Mouse (Mus musculus): Measurements from ENCODE around the gene Cdk5rap2. TPM values are rescaled to one million over a fixed set of nuclear protein-coding genes. Genes with fewer than 3 reads are reported as not detected.

Cdk5rap2 gene
- polyA plus RNA-seq, 1 experiment from 2014 or later, result 25.1 TPM

GRCm38 (mm10) chr4:70251782-70252181 is 158.5 kb downstream of the Cdk5rap2 start:
- 86% methylated on average over 5 of the region's 5 CpGs for WGBS
- H3K4me3 ChIP-seq (ENCODE audit: low read depth, low read length), result no peak overlapping the region
- no peaks in the 10 kb centered on the region for H3K9me3 ChIP-seq (ENCODE audit: low read depth, low read length)
- no peak overlapping the region for H3K27ac ChIP-seq (ENCODE audit: low read depth)
- ATAC-seq (ENCODE audit: insufficient read depth), result no peak
- no peak overlapping the region for H3K9ac ChIP-seq
- H3K27me3 ChIP-seq (ENCODE audit: insufficient read depth, low read length), result no peaks in the 10 kb centered on the region
- no peaks in the 10 kb centered on the region for H3K4me1 ChIP-seq (ENCODE audit: insufficient read depth)
- no peak for TF ChIP-seq CTCF (IDR thresholded peaks at IDR 0.05; ENCODE audit: low read depth)
- H3K36me3 ChIP-seq (ENCODE audit: insufficient read depth), result peaks cover 46% of the 10 kb centered on the region
- H3K4me2 ChIP-seq, result no peak overlapping the region
- no peak for DNase-seq

GRCm38 (mm10) chr4:70245706-70246105 is 164.5 kb downstream of the Cdk5rap2 start:
- 59% methylated on average over 6 of the region's 6 CpGs for WGBS
- no peak for ATAC-seq (ENCODE audit: insufficient read depth)

GRCm38 (mm10) chr4:70243561-70244120 is 166.6 kb downstream of the Cdk5rap2 start:
- H3K9ac ChIP-seq, result no peak overlapping the region
- peaks cover 62% of the 10 kb centered on the region for H3K36me3 ChIP-seq (ENCODE audit: insufficient read depth)
- TF ChIP-seq CTCF (IDR thresholded peaks at IDR 0.05; ENCODE audit: low read depth), result no peak
- ATAC-seq (ENCODE audit: insufficient read depth) (no peak; the same call in 1 of the 2 replicates), DNase-seq (no peak)
- no peak overlapping the region for H3K4me3 ChIP-seq (ENCODE audit: low read depth, low read length)
- no peak overlapping the region for H3K27ac ChIP-seq (ENCODE audit: low read depth)
- H3K4me1 ChIP-seq (ENCODE audit: insufficient read depth), result no peaks in the 10 kb centered on the region
- no peak overlapping the region for H3K4me2 ChIP-seq
- H3K9me3 ChIP-seq (ENCODE audit: low read depth, low read length), result no peaks in the 10 kb centered on the region
- 50% methylated on average over 3 of the region's 3 CpGs for WGBS
- H3K27me3 ChIP-seq (ENCODE audit: insufficient read depth, low read length), result no peaks in the 10 kb centered on the region

More at GRCm38 (mm10) chr4:70245706-70246105, 164.5 kb downstream of the Cdk5rap2 start:
- no peak overlapping the region for H3K9ac ChIP-seq
- TF ChIP-seq CTCF (IDR thresholded peaks at IDR 0.05; ENCODE audit: low read depth), result no peak
- DNase-seq, result no peak
- H3K36me3 ChIP-seq (ENCODE audit: insufficient read depth), result peaks cover 52% of the 10 kb centered on the region
- no peaks in the 10 kb centered on the region for H3K27me3 ChIP-seq (ENCODE audit: insufficient read depth, low read length)
- no peak overlapping the region for H3K27ac ChIP-seq (ENCODE audit: low read depth)
- H3K4me1 ChIP-seq (ENCODE audit: insufficient read depth), result no peaks in the 10 kb centered on the region
- H3K4me3 ChIP-seq (ENCODE audit: low read depth, low read length), result no peak overlapping the region
- H3K9me3 ChIP-seq (ENCODE audit: low read depth, low read length), result no peaks in the 10 kb centered on the region
- no peak overlapping the region for H3K4me2 ChIP-seq

GRCm38 (mm10) chr4:70239731-70240130 is 170.5 kb downstream of the Cdk5rap2 start:
- Histone ChIP-seq H3K9ac (no peak overlapping the region), H3K27me3 (ENCODE audit: insufficient read depth, low read length) (no peaks in the 10 kb centered on the region), H3K9me3 (ENCODE audit: low read depth, low read length) (no peaks in the 10 kb centered on the region), H3K4me1 (ENCODE audit: insufficient read depth) (no peaks in the 10 kb centered on the region), H3K36me3 (ENCODE audit: insufficient read depth) (peaks cover 78% of the 10 kb centered on the region), H3K4me3 (ENCODE audit: low read depth, low read length) (no peak overlapping the region), H3K4me2 (no peak overlapping the region), H3K27ac (ENCODE audit: low read depth) (no peak overlapping the region)
- TF ChIP-seq CTCF (IDR thresholded peaks at IDR 0.05; ENCODE audit: low read depth), result no peak
- no peak for DNase-seq
- no peak for ATAC-seq (ENCODE audit: insufficient read depth)
- 91% methylated on average over 7 of the region's 7 CpGs for WGBS

GRCm38 (mm10) chr4:70238862-70239261 is 171.4 kb downstream of the Cdk5rap2 start:
- WGBS, result 93% methylated on average over 6 of the region's 6 CpGs
- ATAC-seq (ENCODE audit: insufficient read depth) (no peak), DNase-seq (no peak)
- H3K27me3 ChIP-seq (ENCODE audit: insufficient read depth, low read length), result no peaks in the 10 kb centered on the region
- no peak overlapping the region for H3K4me3 ChIP-seq (ENCODE audit: low read depth, low read length)
- H3K27ac ChIP-seq (ENCODE audit: low read depth), result no peak overlapping the region
- H3K9ac ChIP-seq, result no peak overlapping the region
- no peak overlapping the region for H3K4me2 ChIP-seq
- peaks cover 79% of the 10 kb centered on the region for H3K36me3 ChIP-seq (ENCODE audit: insufficient read depth)
- no peak for TF ChIP-seq CTCF (IDR thresholded peaks at IDR 0.05; ENCODE audit: low read depth)
- no peaks in the 10 kb centered on the region for H3K9me3 ChIP-seq (ENCODE audit: low read depth, low read length)
- H3K4me1 ChIP-seq (ENCODE audit: insufficient read depth), result no peaks in the 10 kb centered on the region

- no peaks in the 10 kb centered on the region for H3K27me3 ChIP-seq (ENCODE audit: insufficient read depth, low read length)
- WGBS, result 62% methylated on average over 3 of the region's 3 CpGs
- H3K9me3 ChIP-seq (ENCODE audit: low read depth, low read length), result no peaks in the 10 kb centered on the region
- H3K36me3 ChIP-seq (ENCODE audit: insufficient read depth), result peaks cover 46% of the 10 kb centered on the region
- H3K4me1 ChIP-seq (ENCODE audit: insufficient read depth), result no peaks in the 10 kb centered on the region
- no peak for ATAC-seq (ENCODE audit: insufficient read depth)
- DNase-seq, result no peak
- no peak overlapping the region for H3K4me3 ChIP-seq (ENCODE audit: low read depth, low read length)
- H3K27ac ChIP-seq (ENCODE audit: low read depth), result no peak overlapping the region
- H3K9ac ChIP-seq, result no peak overlapping the region
- TF ChIP-seq CTCF (IDR thresholded peaks at IDR 0.05; ENCODE audit: low read depth), result no peak
- no peak overlapping the region for H3K4me2 ChIP-seq
Measured at GRCm38 (mm10) chr4:70232383-70232782, 177.9 kb downstream of the Cdk5rap2 start.

- ATAC-seq (ENCODE audit: insufficient read depth), result no peak
- H3K27me3 ChIP-seq (ENCODE audit: insufficient read depth, low read length), result no peaks in the 10 kb centered on the region
- no peak overlapping the region for H3K9ac ChIP-seq
- H3K4me1 ChIP-seq (ENCODE audit: insufficient read depth), result no peaks in the 10 kb centered on the region
- no peak overlapping the region for H3K27ac ChIP-seq (ENCODE audit: low read depth)
- no peak for DNase-seq
- WGBS, result 81% methylated on average over 4 of the region's 4 CpGs
- no peak overlapping the region for H3K4me2 ChIP-seq
- H3K36me3 ChIP-seq (ENCODE audit: insufficient read depth), result peaks cover 48% of the 10 kb centered on the region
- H3K9me3 ChIP-seq (ENCODE audit: low read depth, low read length), result no peaks in the 10 kb centered on the region
- no peak for TF ChIP-seq CTCF (IDR thresholded peaks at IDR 0.05; ENCODE audit: low read depth)
- no peak overlapping the region for H3K4me3 ChIP-seq (ENCODE audit: low read depth, low read length)
Measured at GRCm38 (mm10) chr4:70229874-70230273, 180.4 kb downstream of the Cdk5rap2 start.
